Mouse (Mus musculus) lung, embryonic 15.5 days (tissue): ENCODE results near the gene Csnk2a1. TPM values are rescaled to one million over a fixed set of nuclear protein-coding genes. Genes with fewer than 3 reads are reported as not detected.

Experiments
- ATAC-seq: fragments of 200-750 bp; cut with Nextera tagmentation; 2 replicates; pipeline ENCODE4 v1.8.0; 2017; ENCODE audit warnings: moderate number of reproducible peaks, borderline replicate concordance; ENCODE audit not compliant: low FRiP score, low TSS enrichment; ENCODE audit errors: extremely low read depth
- H3K27ac ChIP-seq: fragments of 300-500 bp; sonication (generic); 2 replicates; pipeline ENCODE4 v1.5.1; 2015; ENCODE audit warnings: moderate library complexity, mild to moderate bottlenecking, inconsistent platforms
- H3K27me3 ChIP-seq: fragments of 300-500 bp; sonication (generic); 2 replicates; pipeline ENCODE4 v1.6.1; 2015; ENCODE audit warnings: inconsistent platforms
- H3K36me3 ChIP-seq: fragments of 300-500 bp; sonication (generic); 2 replicates; pipeline ENCODE4 v1.6.1; 2015; ENCODE audit warnings: inconsistent platforms
- H3K4me1 ChIP-seq: fragments of 300-500 bp; sonication (generic); 2 replicates; pipeline ENCODE4 v1.6.1; 2015; ENCODE audit warnings: inconsistent platforms
- H3K4me2 ChIP-seq: fragments of 300-500 bp; sonication (generic); 2 replicates; pipeline ENCODE4 v1.6.1; 2015; ENCODE audit warnings: inconsistent platforms, mild to moderate bottlenecking, moderate library complexity
- H3K4me3 ChIP-seq: fragments of 300-500 bp; sonication (generic); 2 replicates; pipeline ENCODE4 v1.5.1; 2015; ENCODE audit warnings: mild to moderate bottlenecking, inconsistent platforms
- H3K9ac ChIP-seq: fragments of 300-500 bp; sonication (generic); 2 replicates; pipeline ENCODE4 v1.6.1; 2015; ENCODE audit warnings: inconsistent platforms
- H3K9me3 ChIP-seq: fragments of 300-500 bp; sonication (generic); 2 replicates; pipeline ENCODE4 v1.6.1; 2016; ENCODE audit warnings: inconsistent platforms
- WGBS: fragments of 180-500 bp; shearing (Covaris S2); methylation state at CpG from one replicate; pipeline ENCODE4 v1.1.7; 2015; 5-methylcytosine and 5-hydroxymethylcytosine counted together
- polyA plus RNA-seq: library from polyadenylated mRNA; unstranded; fragments of >200 nt; fragmentation: Nextera tagmentation; extraction: Ambion mirVana; gene quantifications from 2 replicates; pipeline ENCODE4 v1.2.1, GENCODE M21; 2015

Gene Csnk2a1
- 76.7 and 83.7 TPM in 2 replicates for polyA plus RNA-seq

DNA sequence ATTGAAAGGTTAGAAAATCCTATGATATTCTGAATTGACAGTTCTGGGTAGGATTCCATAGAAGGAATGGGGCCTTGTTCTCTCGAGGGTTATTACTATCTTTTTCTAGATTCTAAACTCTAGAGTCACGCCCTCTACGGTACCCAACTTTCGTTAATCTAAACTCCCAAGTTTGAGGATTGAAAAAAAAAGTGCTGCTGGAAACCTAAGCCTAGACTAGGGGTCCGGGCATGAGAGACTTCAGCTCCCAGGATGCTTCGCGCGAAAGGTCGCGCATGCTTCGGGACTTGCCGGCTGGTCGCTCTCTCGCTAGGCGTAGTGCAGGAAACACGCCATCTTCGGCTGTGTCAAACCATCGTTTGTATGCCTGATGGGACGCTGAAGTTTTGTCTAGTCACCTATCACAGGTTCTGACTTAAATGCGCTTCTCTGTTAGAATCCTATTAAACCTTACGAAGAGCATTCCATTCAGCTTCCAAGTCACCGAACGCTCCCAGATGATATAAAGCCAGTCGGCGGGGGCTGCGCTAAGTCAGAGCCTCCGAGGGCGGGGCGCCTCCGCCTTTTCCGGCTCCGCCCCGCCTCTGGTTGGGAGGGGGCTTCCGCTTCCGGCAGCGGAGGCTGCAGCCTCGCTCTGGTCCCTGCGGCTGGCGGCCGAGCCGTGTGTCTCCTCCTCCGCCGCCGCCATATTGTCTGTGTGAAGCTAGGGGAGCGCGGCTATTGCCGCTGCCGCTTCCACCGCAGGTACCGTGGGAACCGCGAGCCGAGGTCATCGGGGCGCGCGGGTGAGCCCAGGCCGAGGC lies at the start of gene Csnk2a1:
Csnk2a1 (plus strand) TSS at position 592 of the 803 bp plus-strand sequence.
- peak within 1 kb of the TSS; percentile 92 for H3K9ac ChIP-seq
- no peaks in the 10 kb centered on the region for H3K27me3 ChIP-seq
- H3K4me2 ChIP-seq = peak within 1 kb of the TSS; percentile 69
- H3K36me3 ChIP-seq = 0 out of 2 replicates have a peak, but pooled peaks cover 6% of the 10 kb centered on the region
- peaks cover 15% of the 10 kb centered on the region for H3K4me1 ChIP-seq
- H3K27ac ChIP-seq = peak within 1 kb of the TSS; percentile 98
- WGBS = under 1% methylated on average over 52 of the region's 58 CpGs
- H3K4me3 ChIP-seq = peak within 1 kb of the TSS; percentile 97
- ATAC-seq = peak; percentile 97
- H3K9me3 ChIP-seq = no peaks in the 10 kb centered on the region

DNA sequence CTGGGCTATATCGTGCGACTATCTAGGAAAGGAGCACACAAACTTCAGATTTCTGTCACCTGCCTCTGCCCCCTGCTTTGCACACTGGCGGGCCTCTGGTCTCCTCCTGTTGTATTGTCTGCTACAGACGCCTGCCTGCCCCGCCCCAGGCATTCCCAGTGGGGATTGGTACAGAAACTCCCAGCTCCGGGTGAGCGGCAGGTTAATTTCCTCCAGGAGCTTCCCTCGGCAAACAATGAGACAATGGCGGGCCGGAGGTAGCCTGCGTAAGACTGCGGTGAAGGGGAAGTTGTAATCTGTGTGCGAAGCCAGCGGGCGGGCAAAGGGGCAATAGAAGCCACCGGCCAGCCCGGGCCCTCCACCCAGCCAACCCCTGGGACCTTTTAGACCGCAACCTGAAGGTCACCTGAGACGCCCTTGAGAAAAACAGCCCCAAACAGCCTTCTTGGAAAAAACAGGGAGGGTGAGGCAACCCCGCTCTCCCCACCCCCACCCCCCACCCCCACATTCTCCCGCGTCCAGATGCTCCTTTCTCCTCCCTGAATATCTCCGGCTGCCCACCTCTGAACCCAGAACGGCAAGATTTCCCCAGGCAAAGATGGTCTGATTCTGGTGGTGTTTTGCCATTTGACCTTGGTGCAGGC lies 49.4 kb upstream of the Csnk2a1 start:
- 23% methylated on average over 24 of the region's 24 CpGs for WGBS
- Histone ChIP-seq H3K9ac (no peak overlapping the region), H3K36me3 (no peaks in the 10 kb centered on the region), H3K4me3 (no peak overlapping the region), H3K27me3 (no peaks in the 10 kb centered on the region), H3K27ac (peak overlapping the region; percentile 33; the same call in 1 of the 2 replicates), H3K4me2 (peak overlapping the region; percentile 31), H3K4me1 (peaks cover 12% of the 10 kb centered on the region), H3K9me3 (no peaks in the 10 kb centered on the region)
- ATAC-seq = no peak

DNA sequence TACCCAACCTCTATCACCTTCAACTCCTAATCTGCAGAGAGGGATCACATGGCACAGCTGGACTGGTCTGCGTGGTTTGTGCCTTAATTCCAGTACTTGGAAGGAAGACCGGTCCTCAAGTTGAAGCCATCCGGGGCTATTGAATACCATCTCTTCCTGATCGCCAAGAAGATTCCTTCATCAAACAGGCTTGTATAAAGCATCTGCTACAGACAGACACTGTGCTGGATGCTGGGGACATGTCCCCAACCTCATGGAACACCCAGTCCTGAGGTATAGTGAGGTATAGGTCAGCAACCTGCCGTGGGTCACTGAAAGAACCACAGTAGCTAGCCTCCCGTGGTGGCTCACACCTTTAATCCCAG lies 48.9 kb upstream of the Csnk2a1 start:
- no peak overlapping the region for H3K9ac ChIP-seq
- peak overlapping the region; percentile 31; the same call in 1 of the 2 replicates for H3K4me2 ChIP-seq
- no peaks in the 10 kb centered on the region for H3K9me3 ChIP-seq
- H3K4me3 ChIP-seq = no peak overlapping the region
- H3K27me3 ChIP-seq = no peaks in the 10 kb centered on the region
- 75% methylated on average over 6 of the region's 6 CpGs for WGBS
- H3K36me3 ChIP-seq = no peaks in the 10 kb centered on the region
- peaks cover 12% of the 10 kb centered on the region for H3K4me1 ChIP-seq
- H3K27ac ChIP-seq = no peak overlapping the region
- no peak for ATAC-seq

DNA sequence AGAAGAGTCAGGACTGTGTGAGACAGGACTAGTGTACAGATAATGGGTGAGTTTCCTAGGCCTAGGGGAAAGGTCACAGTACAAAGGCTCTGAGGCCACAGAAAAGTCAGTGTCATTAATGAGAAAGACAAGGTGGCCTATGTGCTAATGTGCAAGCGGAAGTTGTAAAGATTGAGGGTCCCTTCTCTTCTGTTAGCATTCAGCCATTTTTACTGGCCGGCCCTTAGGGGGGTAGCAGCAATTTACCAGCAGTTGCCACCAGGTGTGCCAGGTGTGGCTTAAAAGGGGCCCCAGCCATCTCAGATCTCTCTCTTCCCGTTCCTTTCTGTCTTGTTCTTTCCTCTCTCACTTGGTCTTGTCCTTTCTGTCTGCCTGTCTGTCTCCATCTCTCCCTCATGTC lies 48.3 kb upstream of the Csnk2a1 start:
- Histone ChIP-seq H3K27ac (no peak overlapping the region), H3K4me2 (no peak overlapping the region), H3K9ac (no peak overlapping the region), H3K4me1 (peaks cover 12% of the 10 kb centered on the region), H3K36me3 (no peaks in the 10 kb centered on the region), H3K4me3 (no peak overlapping the region), H3K27me3 (no peaks in the 10 kb centered on the region), H3K9me3 (no peaks in the 10 kb centered on the region)
- WGBS = 72% methylated on average over 3 of the region's 3 CpGs
- no peak for ATAC-seq

DNA sequence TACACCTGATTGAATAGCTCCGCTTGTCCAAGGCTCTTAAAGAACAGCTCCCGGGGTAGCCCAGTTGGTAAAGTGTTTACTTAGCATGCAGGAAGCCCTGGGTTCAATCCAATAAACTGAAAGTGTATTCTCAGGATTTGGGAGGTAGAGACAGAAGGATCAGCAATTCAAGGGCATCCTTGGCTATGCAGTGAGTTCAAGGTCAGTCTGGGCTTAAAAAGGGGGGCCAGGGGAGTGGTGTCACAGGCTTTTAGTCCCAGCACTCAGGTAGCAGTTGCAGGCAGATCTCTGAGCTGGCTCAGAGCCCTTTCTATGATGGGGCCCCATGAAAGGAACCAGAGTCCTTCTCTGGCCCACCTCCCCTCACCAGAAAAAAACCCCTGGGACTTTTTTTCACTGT lies 47.3 kb upstream of the Csnk2a1 start:
- Histone ChIP-seq H3K4me3 (no peak overlapping the region), H3K9me3 (no peaks in the 10 kb centered on the region), H3K4me2 (no peak overlapping the region), H3K27me3 (no peaks in the 10 kb centered on the region), H3K4me1 (peaks cover 12% of the 10 kb centered on the region), H3K36me3 (no peaks in the 10 kb centered on the region), H3K9ac (no peak overlapping the region), H3K27ac (no peak overlapping the region)
- WGBS = 51% methylated on average over 2 of the region's 2 CpGs
- no peak for ATAC-seq

DNA sequence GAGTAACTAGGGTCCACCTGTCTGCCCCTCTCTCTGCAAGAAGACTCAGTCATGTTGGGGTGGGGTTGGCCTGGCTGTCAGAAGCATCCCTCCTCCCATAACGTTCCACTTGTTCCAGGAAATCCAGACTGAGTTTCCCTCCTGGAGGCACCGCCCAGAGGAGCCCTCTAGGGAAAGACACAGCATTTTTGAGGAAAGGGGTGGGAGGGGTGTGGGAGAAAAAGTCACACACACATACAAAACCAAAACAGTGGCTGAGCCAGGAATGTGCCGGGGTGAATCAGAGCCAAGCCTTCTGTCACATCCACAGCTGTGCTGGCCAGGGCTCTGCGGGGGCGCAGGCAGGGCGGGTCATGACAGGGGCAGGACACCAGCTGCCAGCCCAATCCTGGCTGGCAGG lies 46.3 kb upstream of the Csnk2a1 start:
- H3K9me3 ChIP-seq = no peaks in the 10 kb centered on the region
- ATAC-seq = peak; percentile 86
- H3K4me1 ChIP-seq = peaks cover 12% of the 10 kb centered on the region
- no peaks in the 10 kb centered on the region for H3K27me3 ChIP-seq
- H3K4me3 ChIP-seq = no peak overlapping the region
- H3K36me3 ChIP-seq = no peaks in the 10 kb centered on the region
- WGBS = 26% methylated on average over 6 of the region's 6 CpGs
- no peak overlapping the region for H3K4me2 ChIP-seq
- no peak overlapping the region for H3K9ac ChIP-seq
- H3K27ac ChIP-seq = peak overlapping the region; percentile 26; the same call in 1 of the 2 replicates

DNA sequence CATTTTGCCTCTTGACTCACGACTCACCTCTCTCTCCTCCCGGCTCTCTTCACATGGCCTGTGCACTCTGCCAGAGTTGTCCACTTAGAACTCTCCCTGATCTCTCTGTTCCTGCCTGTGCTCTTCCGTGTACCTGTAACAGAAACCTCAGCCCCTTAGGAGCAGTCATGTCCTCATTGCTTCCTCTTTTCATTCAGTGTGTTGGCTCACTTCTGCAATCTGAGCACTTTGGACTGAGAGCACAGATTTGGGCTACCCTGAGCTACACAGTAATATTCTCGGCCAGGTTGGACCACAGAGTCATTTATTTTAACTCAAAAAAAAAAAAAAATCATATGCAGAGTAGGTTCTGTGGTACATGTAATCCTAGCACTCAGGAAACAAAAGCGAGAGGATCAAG lies 39.5 kb upstream of the Csnk2a1 start:
- Histone ChIP-seq H3K4me3 (no peak overlapping the region), H3K9ac (no peak overlapping the region), H3K9me3 (no peaks in the 10 kb centered on the region), H3K4me1 (no peaks in the 10 kb centered on the region), H3K27ac (no peak overlapping the region), H3K4me2 (no peak overlapping the region), H3K36me3 (no peaks in the 10 kb centered on the region), H3K27me3 (no peaks in the 10 kb centered on the region)
- 74% methylated on average over 5 of the region's 5 CpGs for WGBS
- ATAC-seq = no peak

DNA sequence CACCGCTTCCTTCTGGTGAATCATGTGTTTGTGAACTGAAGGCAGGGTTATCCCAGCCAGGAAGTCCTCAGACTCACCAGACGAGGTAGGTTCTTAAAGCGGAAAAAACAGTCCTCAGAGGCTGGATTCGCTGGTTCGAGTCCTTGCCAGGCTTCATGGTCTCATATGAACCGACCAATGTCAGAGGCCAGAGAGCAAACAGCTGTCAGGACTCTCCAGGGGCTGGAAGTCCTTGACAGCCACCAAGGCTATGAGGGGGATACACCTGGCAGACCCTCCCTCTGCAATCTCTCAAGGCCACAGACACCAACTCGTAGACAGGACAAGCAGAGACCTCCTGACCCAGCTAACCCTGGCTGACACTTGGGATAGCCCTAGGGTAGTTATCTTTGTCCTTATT lies 37.4 kb upstream of the Csnk2a1 start:
- WGBS = 38% methylated on average over 7 of the region's 7 CpGs
- ATAC-seq = no peak
- Histone ChIP-seq H3K9me3 (no peaks in the 10 kb centered on the region), H3K27ac (peak overlapping the region; percentile 45; the same call in 1 of the 2 replicates), H3K27me3 (no peaks in the 10 kb centered on the region), H3K4me2 (no peak overlapping the region), H3K36me3 (no peaks in the 10 kb centered on the region), H3K4me3 (no peak overlapping the region), H3K4me1 (no peaks in the 10 kb centered on the region), H3K9ac (no peak overlapping the region)

DNA sequence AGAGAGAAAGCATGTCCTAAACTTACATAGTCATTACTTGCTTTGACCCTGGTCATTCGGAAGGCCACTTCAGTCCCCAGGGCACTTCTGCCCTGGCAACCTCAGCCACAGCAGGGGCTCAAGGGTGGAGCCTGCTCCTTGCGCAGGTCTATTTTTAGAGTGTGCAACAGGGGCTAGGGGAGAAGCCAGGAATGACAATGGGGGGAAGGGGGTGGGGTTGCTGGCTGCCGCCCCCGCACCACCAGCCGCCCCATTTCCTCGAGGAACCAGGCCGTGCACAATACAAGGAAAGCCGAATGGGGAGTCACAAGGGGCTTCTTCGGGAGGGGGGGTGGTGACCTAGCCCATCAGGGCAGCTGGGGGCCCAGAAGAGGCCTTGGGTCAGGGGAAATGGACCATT lies 37.0 kb upstream of the Csnk2a1 start:
- no peak overlapping the region for H3K4me3 ChIP-seq
- no peaks in the 10 kb centered on the region for H3K27me3 ChIP-seq
- H3K4me2 ChIP-seq = no peak overlapping the region
- 50% methylated on average over 9 of the region's 9 CpGs for WGBS
- H3K9me3 ChIP-seq = no peaks in the 10 kb centered on the region
- ATAC-seq = peak; percentile 68
- H3K4me1 ChIP-seq = no peaks in the 10 kb centered on the region
- H3K27ac ChIP-seq = peak overlapping the region; percentile 45; the same call in 1 of the 2 replicates
- no peaks in the 10 kb centered on the region for H3K36me3 ChIP-seq
- no peak overlapping the region for H3K9ac ChIP-seq

DNA sequence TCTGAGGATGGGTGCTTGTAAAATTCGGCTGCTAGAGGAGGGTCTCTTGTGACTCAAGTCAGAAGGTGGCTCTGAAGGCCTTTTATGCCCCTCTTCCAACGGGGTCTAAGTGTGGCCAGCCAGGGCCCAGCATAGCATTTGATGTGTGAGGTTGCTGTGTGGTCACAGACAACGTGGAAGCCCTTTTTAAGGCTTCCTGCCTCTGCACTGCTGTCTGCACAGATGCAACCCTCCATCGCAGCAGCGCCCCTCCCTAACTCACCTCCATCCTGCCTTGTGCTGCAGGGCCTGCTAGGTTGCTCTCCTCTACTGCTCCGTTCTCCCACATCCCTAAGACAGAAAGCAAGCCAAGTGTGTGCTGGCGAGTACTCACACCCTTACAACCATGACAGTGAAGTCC lies 36.5 kb upstream of the Csnk2a1 start:
- Histone ChIP-seq H3K9ac (no peak overlapping the region), H3K9me3 (no peaks in the 10 kb centered on the region), H3K27ac (peak overlapping the region; percentile 30; the same call in 1 of the 2 replicates), H3K27me3 (no peaks in the 10 kb centered on the region), H3K4me2 (no peak overlapping the region), H3K36me3 (no peaks in the 10 kb centered on the region), H3K4me1 (no peaks in the 10 kb centered on the region), H3K4me3 (no peak overlapping the region)
- ATAC-seq = no peak
- 58% methylated on average over 7 of the region's 7 CpGs for WGBS

DNA sequence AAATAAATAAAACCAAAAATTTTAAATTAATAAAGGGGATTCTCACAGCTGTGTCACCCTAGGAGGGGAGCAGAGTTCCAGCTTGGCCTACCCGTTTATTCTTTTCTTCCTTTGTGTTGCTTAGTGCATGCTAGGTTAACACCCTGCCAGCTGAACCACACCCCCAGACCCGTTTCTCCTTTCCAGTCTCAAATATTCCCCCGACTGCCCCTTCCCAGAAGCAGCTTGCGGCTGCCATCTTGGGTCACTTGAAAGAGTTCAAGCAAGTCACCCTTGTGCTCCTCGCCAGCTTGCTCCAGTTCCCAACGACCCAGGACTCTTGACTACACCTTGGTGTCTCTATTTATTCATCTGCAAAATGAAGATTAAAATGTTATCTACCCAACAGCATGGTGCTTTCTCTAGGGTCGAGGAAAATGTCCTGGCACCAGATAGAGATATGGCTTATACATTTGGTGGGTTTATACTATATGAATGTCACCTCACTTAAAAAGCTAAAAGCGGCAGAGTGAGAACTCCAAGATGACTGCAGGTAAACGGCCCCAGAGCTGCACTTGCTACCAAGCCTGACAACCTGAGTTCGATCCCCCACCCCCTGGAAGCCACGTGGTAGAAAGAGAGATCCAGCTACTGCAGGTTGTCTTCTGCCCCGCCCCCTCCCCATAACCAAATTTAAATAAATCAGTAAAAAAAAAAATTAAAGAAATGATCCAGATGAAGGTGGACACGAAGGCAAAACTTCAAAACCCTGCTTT lies 33.9 kb upstream of the Csnk2a1 start:
- H3K36me3 ChIP-seq = no peaks in the 10 kb centered on the region

DNA sequence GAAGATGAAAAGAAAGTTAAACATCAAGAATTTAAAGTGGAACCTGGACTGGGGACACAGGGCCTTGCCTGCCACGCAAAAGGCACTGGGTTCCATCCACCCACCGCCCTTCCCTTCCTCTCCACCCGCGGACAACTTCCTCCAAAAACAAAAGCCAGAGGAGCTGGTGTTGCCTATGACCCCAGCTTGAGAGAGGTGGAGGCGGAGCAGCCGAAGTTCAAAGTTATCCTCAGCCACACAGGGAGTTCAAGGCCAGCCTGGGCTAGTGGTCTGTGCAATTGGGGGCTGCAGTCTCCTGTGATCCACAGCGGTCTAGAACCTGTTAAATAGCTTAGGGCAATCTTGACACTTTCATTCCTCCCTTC lies 33.3 kb upstream of the Csnk2a1 start:
- Histone ChIP-seq H3K4me1 (no peaks in the 10 kb centered on the region), H3K9ac (no peak overlapping the region), H3K4me2 (no peak overlapping the region), H3K4me3 (no peak overlapping the region), H3K27me3 (no peaks in the 10 kb centered on the region), H3K9me3 (no peaks in the 10 kb centered on the region), H3K36me3 (no peaks in the 10 kb centered on the region), H3K27ac (no peak overlapping the region)
- ATAC-seq = no peak
- 74% methylated on average over 7 of the region's 7 CpGs for WGBS

More for the DNA sequence above, 33.9 kb upstream of the Csnk2a1 start:
- 69% methylated on average over 13 of the region's 13 CpGs for WGBS
- Histone ChIP-seq H3K4me2 (no peak overlapping the region), H3K9ac (no peak overlapping the region), H3K9me3 (no peaks in the 10 kb centered on the region), H3K27me3 (no peaks in the 10 kb centered on the region), H3K4me3 (no peak overlapping the region), H3K4me1 (no peaks in the 10 kb centered on the region), H3K27ac (no peak overlapping the region)
- no peak for ATAC-seq
